Mouse (Mus musculus): ENCODE results near the gene Ifi44. TPM values are rescaled to one million over a fixed set of nuclear protein-coding genes. Genes with fewer than 3 reads are reported as not detected.

Gene Ifi44
- polyA plus RNA-seq (2015; fragmentation: Illumina TruSeq; extraction: RNeasy Lipid Tissue Mini Kit (QIAGEN cat#74804); ENCODE audit: insufficient read depth, low read depth, low replicate concordance) = 2.8 TPM

GRCm38 (mm10) chr3:151749737-151750136, at the start of gene Ifi44:
Gene Ifi44, minus strand, starts transcription at chr3:151749960.

Other genes starting within 250 kb of the Ifi44 start
- not detected for gene Ifi44l, start 12.9 kb upstream of the Ifi44 start, polyA plus RNA-seq (2015; fragmentation: Illumina TruSeq; extraction: RNeasy Lipid Tissue Mini Kit (QIAGEN cat#74804); ENCODE audit: insufficient read depth, low read depth, low replicate concordance)
- 1.4 TPM for gene Ptgfr, start 87.7 kb upstream of the Ifi44 start, polyA plus RNA-seq (2015; fragmentation: Illumina TruSeq; extraction: RNeasy Lipid Tissue Mini Kit (QIAGEN cat#74804); ENCODE audit: insufficient read depth, low read depth, low replicate concordance)

Measured in pancreas, adult 10 weeks (tissue).